Mouse (Mus musculus) C2C12 (cell line): ENCODE results near the gene Pbx1. TPM values are rescaled to one million over a fixed set of nuclear protein-coding genes. Genes with fewer than 3 reads are reported as not detected.

Experiments
- H3K27me3 ChIP-seq: one replicate; pipeline ENCODE4 v1.6.1; 2011; ENCODE audit not compliant: control insufficient read depth, insufficient read depth, insufficient read length
- H3K36me3 ChIP-seq: one replicate; pipeline ENCODE4 v1.6.1; 2011; ENCODE audit not compliant: control insufficient read depth, insufficient read depth
- H3K4me3 ChIP-seq: one replicate; pipeline ENCODE4 v1.5.1; 2011; ENCODE audit warnings: mild to moderate bottlenecking, control low read depth; ENCODE audit not compliant: poor library complexity, insufficient read depth, severe bottlenecking
- H3K79me2 ChIP-seq: one replicate; pipeline ENCODE4 v1.6.1; 2011; ENCODE audit not compliant: control insufficient read depth, insufficient read depth
- H3K79me3 ChIP-seq: one replicate; pipeline ENCODE4 v1.6.1; 2011; ENCODE audit warnings: low read depth, control low read depth
- H3ac ChIP-seq: one replicate; pipeline ENCODE3; 2011; ENCODE audit warnings: low read depth; ENCODE audit not compliant: control insufficient read depth, insufficient read length
- CEBPB ChIP-seq: IDR thresholded peaks from one replicate; pipeline ENCODE4 v1.6.1; 2011; ENCODE audit warnings: low read depth, mild to moderate bottlenecking, control low read depth, moderate library complexity
- CTCF ChIP-seq: IDR thresholded peaks from one replicate; pipeline ENCODE4 v1.5.1; 2011; ENCODE audit not compliant: control insufficient read depth, insufficient read depth, insufficient read length
- FOSL1 ChIP-seq: IDR thresholded peaks from one replicate; pipeline ENCODE4 v1.8.0; 2011; ENCODE audit warnings: mild to moderate bottlenecking, low read length; ENCODE audit not compliant: poor library complexity, insufficient read depth, severe bottlenecking
- MAX ChIP-seq: IDR thresholded peaks from one replicate; pipeline ENCODE4 v1.6.1; 2011; ENCODE audit warnings: mild to moderate bottlenecking, control low read depth
- MYOD1 ChIP-seq: IDR thresholded peaks from one replicate; pipeline ENCODE4 v1.6.1; 2011; ENCODE audit warnings: low read depth; ENCODE audit not compliant: control insufficient read depth, insufficient read length
- MYOG ChIP-seq: IDR thresholded peaks from one replicate; pipeline ENCODE4 v1.6.1; 2011; ENCODE audit not compliant: control insufficient read depth, insufficient read length; ENCODE audit errors: extremely low read depth
- USF1 ChIP-seq: IDR thresholded peaks from one replicate; pipeline ENCODE4 v1.6.1; 2011; ENCODE audit warnings: low read depth, mild to moderate bottlenecking, control low read depth, moderate library complexity
- polyA plus RNA-seq: library from polyadenylated mRNA; unstranded; fragments of >200 nt; fragmentation: generic; extraction: Trizol; gene quantifications from one replicate; pipeline ENCODE4 v1.2.1, GENCODE M21; 2012; ENCODE audit warnings: missing spikeins

Pbx1 gene
- polyA plus RNA-seq, 1 experiment, result 29.4 TPM

- no peak for TF ChIP-seq MYOG
- TF ChIP-seq CEBPB, result no peak
- no peak for TF ChIP-seq CTCF
- no peak for TF ChIP-seq MAX
- no peak for TF ChIP-seq FOSL1
- no peak for TF ChIP-seq MYOD1
- TF ChIP-seq USF1, result no peak
- H3K79me2 ChIP-seq, result no peaks in the 10 kb centered on the region
- no peak overlapping the region for H3K4me3 ChIP-seq
- no peaks in the 10 kb centered on the region for H3K27me3 ChIP-seq
- no peaks in the 10 kb centered on the region for H3K79me3 ChIP-seq
- no peaks in the 10 kb centered on the region for H3K36me3 ChIP-seq
- no peak overlapping the region for H3ac ChIP-seq
Measured at GRCm38 (mm10) chr1:168117367-168117766, 314.7 kb downstream of the Pbx1 start.

DNA sequence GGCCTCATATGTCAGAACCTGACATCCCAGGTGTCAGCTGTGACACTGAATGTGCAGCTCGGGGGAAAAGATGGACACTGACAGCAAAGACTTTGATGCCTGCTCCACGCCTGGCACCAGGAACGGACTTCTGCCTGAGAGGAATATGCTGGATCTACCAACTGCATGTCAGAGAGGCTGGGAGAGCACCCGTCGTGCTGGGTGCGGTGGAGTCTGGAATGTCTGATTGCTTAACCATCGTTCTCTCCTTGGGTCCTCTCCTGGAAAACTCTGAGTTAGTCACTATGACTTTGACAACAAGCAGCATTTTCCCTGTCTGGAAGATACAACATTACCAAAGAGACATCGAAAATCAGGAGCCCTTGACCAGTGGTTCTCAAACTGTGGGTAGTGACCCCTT, 322.3 kb downstream of the Pbx1 start:
- Histone ChIP-seq H3ac (no peak overlapping the region), H3K79me3 (no peaks in the 10 kb centered on the region), H3K27me3 (no peaks in the 10 kb centered on the region), H3K4me3 (no peak overlapping the region), H3K79me2 (no peaks in the 10 kb centered on the region), H3K36me3 (no peaks in the 10 kb centered on the region)
- no peak for TF ChIP-seq CEBPB
- no peak for TF ChIP-seq MYOG
- TF ChIP-seq FOSL1, result no peak
- TF ChIP-seq MAX, result no peak
- no peak for TF ChIP-seq MYOD1
- no peak for TF ChIP-seq CTCF
- no peak for TF ChIP-seq USF1

DNA sequence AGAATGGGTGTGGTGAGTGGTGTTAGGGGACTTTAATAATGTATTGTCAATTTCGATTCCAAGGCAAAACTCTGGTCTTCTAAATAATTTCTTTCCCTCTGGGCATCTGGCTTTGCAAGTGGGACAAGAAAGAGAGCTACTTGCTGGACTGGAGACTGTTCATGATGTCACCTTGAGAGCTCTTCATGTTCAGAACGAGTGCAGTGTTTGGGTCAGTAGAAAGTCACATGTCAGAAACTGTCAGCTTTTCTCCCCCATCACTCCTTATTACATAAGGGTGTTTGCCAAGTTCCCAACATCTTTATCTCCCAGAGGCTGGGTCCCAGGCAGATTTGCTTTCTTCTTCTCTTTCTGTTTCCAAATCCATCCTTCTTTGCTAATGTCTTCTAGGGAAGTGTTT, 328.2 kb downstream of the Pbx1 start:
- Histone ChIP-seq H3K36me3 (no peaks in the 10 kb centered on the region), H3K79me2 (no peaks in the 10 kb centered on the region), H3K27me3 (no peaks in the 10 kb centered on the region), H3K4me3 (no peak overlapping the region), H3K79me3 (no peaks in the 10 kb centered on the region), H3ac (no peak overlapping the region)
- TF ChIP-seq CEBPB, result no peak
- TF ChIP-seq USF1, result no peak
- TF ChIP-seq MAX, result no peak

- H3K4me3 ChIP-seq, result no peak overlapping the region
Measured at GRCm38 (mm10) chr1:168101514-168101913, 330.6 kb downstream of the Pbx1 start.

DNA sequence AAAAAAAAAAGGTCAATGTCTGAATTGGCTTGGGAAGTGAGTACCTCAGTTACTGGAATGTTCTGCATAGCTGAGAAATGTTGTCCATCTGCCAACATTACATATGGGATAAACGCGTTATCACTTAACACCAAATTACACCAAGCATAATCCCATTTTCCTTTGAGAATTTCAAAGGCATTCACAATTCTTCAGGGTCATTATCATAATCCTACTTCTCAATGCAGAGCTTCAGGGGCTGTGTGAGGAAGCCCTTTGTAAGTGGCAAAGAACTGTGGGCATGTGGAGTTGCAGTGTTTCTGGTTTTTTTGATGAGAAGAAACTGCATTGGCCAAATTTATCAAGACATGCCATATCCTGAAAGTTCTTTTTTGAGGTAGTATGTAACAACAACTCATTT, 333.3 kb downstream of the Pbx1 start:
- Histone ChIP-seq H3K27me3 (no peaks in the 10 kb centered on the region), H3K36me3 (no peaks in the 10 kb centered on the region), H3ac (no peak overlapping the region), H3K79me2 (no peaks in the 10 kb centered on the region), H3K4me3 (no peak overlapping the region), H3K79me3 (no peaks in the 10 kb centered on the region)
- TF ChIP-seq CEBPB (no peak), MAX (no peak), MYOG (no peak), CTCF (no peak), FOSL1 (no peak), MYOD1 (no peak)

More at GRCm38 (mm10) chr1:168101514-168101913, 330.6 kb downstream of the Pbx1 start:
- Histone ChIP-seq H3K36me3 (no peaks in the 10 kb centered on the region), H3ac (no peak overlapping the region), H3K27me3 (no peaks in the 10 kb centered on the region), H3K79me3 (no peaks in the 10 kb centered on the region), H3K79me2 (no peaks in the 10 kb centered on the region)
- no peak for TF ChIP-seq USF1
- no peak for TF ChIP-seq MYOD1
- no peak for TF ChIP-seq CEBPB
- no peak for TF ChIP-seq CTCF

GRCm38 (mm10) chr1:168094671-168095070, 337.4 kb downstream of the Pbx1 start:
- H3ac ChIP-seq, result no peak overlapping the region
- no peaks in the 10 kb centered on the region for H3K27me3 ChIP-seq
- no peak overlapping the region for H3K4me3 ChIP-seq
- H3K79me3 ChIP-seq, result no peaks in the 10 kb centered on the region
- no peaks in the 10 kb centered on the region for H3K79me2 ChIP-seq
- no peaks in the 10 kb centered on the region for H3K36me3 ChIP-seq
- TF ChIP-seq CTCF, result no peak
- TF ChIP-seq CEBPB, result no peak
